Mouse (Mus musculus) embryonic facial prominence, embryonic 10.5 days (tissue): ENCODE measurements around the gene Gli3. TPM values are rescaled to one million over a fixed set of nuclear protein-coding genes. Genes with fewer than 3 reads are reported as not detected.

Source experiments
- DNase-seq: peaks from one replicate; pipeline ENCODE4 v3.0.0-alpha.2; 2017; ENCODE audit warnings: low spot score
- H3K27ac ChIP-seq: fragments of 300-500 bp; sonication (generic); replicated peaks from 2 replicates; pipeline ENCODE4 v1.5.1; 2016; ENCODE audit warnings: mild to moderate bottlenecking
- H3K27me3 ChIP-seq: fragments of 300-500 bp; sonication (generic); replicated peaks from 2 replicates; pipeline ENCODE4 v1.6.1; 2016; ENCODE audit warnings: low read depth, mild to moderate bottlenecking; ENCODE audit not compliant: poor library complexity, severe bottlenecking
- H3K36me3 ChIP-seq: fragments of 300-500 bp; sonication (generic); replicated peaks from 2 replicates; pipeline ENCODE4 v1.6.1; 2016; ENCODE audit warnings: mild to moderate bottlenecking, moderate library complexity
- H3K4me1 ChIP-seq: fragments of 300-500 bp; sonication (generic); 2 replicates; pipeline ENCODE4 v1.6.1; 2016
- H3K4me3 ChIP-seq: fragments of 300-500 bp; sonication (generic); 2 replicates; pipeline ENCODE4 v1.5.1; 2016; ENCODE audit warnings: mild to moderate bottlenecking, moderate library complexity
- H3K9me3 ChIP-seq: fragments of 300-500 bp; sonication (generic); 2 replicates; pipeline ENCODE4 v1.6.1; 2016; ENCODE audit warnings: mild to moderate bottlenecking
- WGBS: fragments of 180-500 bp; shearing (Covaris S2); methylation state at CpG from one replicate; pipeline ENCODE4 v1.1.7; 2016; 5-methylcytosine and 5-hydroxymethylcytosine counted together
- polyA plus RNA-seq: library from polyadenylated mRNA; unstranded; fragments of >200 nt; fragmentation: Nextera tagmentation; extraction: Ambion mirVana; gene quantifications from 2 replicates; pipeline ENCODE4 v1.2.1, GENCODE M21; 2016

Gene Gli3
- polyA plus RNA-seq, 1 experiment from 2014 or later: 33.9 TPM

GRCm38 (mm10) chr13:15777624-15778023 lies 314.6 kb downstream of the Gli3 start:
- H3K9me3 ChIP-seq: no peaks in the 10 kb centered on the region
- no peaks in the 10 kb centered on the region for H3K4me1 ChIP-seq
- no peak overlapping the region for H3K27ac ChIP-seq
- 82% methylated on average over 6 of the region's 6 CpGs for WGBS
- H3K4me3 ChIP-seq: no peak overlapping the region
- DNase-seq: no peak
- H3K36me3 ChIP-seq: no peaks in the 10 kb centered on the region
- no peaks in the 10 kb centered on the region for H3K27me3 ChIP-seq
